Mouse (Mus musculus) forebrain, embryonic 11.5 days (tissue): Measurements from ENCODE around the gene Prlr. TPM values are rescaled to one million over a fixed set of nuclear protein-coding genes. Genes with fewer than 3 reads are reported as not detected.

Source experiments
- ATAC-seq: fragments of 200-750 bp; cut with Nextera tagmentation; replicated peaks from 2 replicates; pipeline ENCODE4 v1.8.0; 2017; ENCODE audit warnings: moderate TSS enrichment; ENCODE audit not compliant: low FRiP score
- DNase-seq: peaks from one replicate; pipeline ENCODE4 v3.0.0-alpha.2; 2017; ENCODE audit warnings: low spot score
- H3K27ac ChIP-seq: fragments of 300-500 bp; sonication (generic); 2 replicates; pipeline ENCODE4 v1.5.1; 2014; ENCODE audit warnings: low read depth, low read length
- H3K27me3 ChIP-seq: fragments of 300-500 bp; sonication (generic); 2 replicates; pipeline ENCODE4 v1.6.1; 2014; ENCODE audit warnings: mild to moderate bottlenecking, low read length, mixed read lengths; ENCODE audit not compliant: control insufficient read depth, insufficient read depth
- H3K36me3 ChIP-seq: fragments of 300-500 bp; sonication (generic); 2 replicates; pipeline ENCODE4 v1.6.1; 2014; ENCODE audit warnings: mild to moderate bottlenecking, low read length, moderate library complexity, mixed read lengths; ENCODE audit not compliant: control insufficient read depth, insufficient read depth
- H3K4me1 ChIP-seq: fragments of 300-500 bp; sonication (generic); replicated peaks from 2 replicates; pipeline ENCODE4 v1.6.1; 2014; ENCODE audit warnings: low read length, mixed read lengths; ENCODE audit not compliant: control insufficient read depth, insufficient read depth
- H3K4me2 ChIP-seq: fragments of 300-500 bp; sonication (generic); 2 replicates; pipeline ENCODE4 v1.6.1; 2014; ENCODE audit warnings: low read depth, mild to moderate bottlenecking, low read length, moderate library complexity, mixed read lengths; ENCODE audit not compliant: severe bottlenecking
- H3K4me3 ChIP-seq: fragments of 300-500 bp; sonication (generic); 2 replicates; pipeline ENCODE4 v1.5.1; 2014; ENCODE audit warnings: low read depth, low read length
- H3K9ac ChIP-seq: fragments of 300-500 bp; sonication (generic); 2 replicates; pipeline ENCODE4 v1.6.1; 2014; ENCODE audit warnings: low read length
- H3K9me3 ChIP-seq: fragments of 300-500 bp; sonication (generic); 2 replicates; pipeline ENCODE4 v1.6.1; 2016; ENCODE audit warnings: low read length, mixed read lengths; ENCODE audit not compliant: control insufficient read depth
- WGBS: fragments of 180-500 bp; shearing (Covaris S2); extraction: QIAGEN DNeasy Blood & Tissue Kit; methylation state at CpG from one replicate; pipeline ENCODE4 v1.1.7; 2014; 5-methylcytosine and 5-hydroxymethylcytosine counted together
- polyA plus RNA-seq: library from polyadenylated mRNA; unstranded; fragments of >200 nt; fragmentation: Nextera tagmentation; extraction: Ambion mirVana; gene quantifications from 2 replicates; pipeline ENCODE4 v1.2.1, GENCODE M21; 2014

The Prlr gene
- polyA plus RNA-seq, 1 experiment from 2014 or later: 0.24 TPM

DNA sequence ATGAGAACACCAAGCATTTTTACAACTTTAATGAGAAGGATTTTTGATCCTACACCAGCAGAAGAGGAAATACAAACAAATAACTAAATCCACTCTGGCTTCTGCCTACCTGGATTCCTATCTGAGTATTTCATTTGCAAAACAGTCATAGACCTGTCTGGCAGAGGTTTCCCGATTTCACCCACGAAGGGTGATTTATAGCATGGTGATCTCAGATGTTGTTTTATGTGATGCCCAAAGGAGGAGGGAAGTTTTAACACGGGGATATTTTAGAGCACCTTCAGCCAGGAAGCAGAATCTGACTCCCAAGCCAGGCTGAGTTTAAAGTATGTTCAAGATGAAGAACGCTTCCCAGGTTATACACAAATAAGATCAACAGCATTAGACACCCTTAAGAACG lies 134.8 kb downstream of the Prlr start:
- H3K9ac ChIP-seq: no peak overlapping the region
- H3K27me3 ChIP-seq: no peaks in the 10 kb centered on the region
- WGBS: 87% methylated on average over 5 of the region's 5 CpGs
- no peak overlapping the region for H3K4me2 ChIP-seq
- H3K27ac ChIP-seq: no peak overlapping the region
- DNase-seq (no peak), ATAC-seq (no peak)
- no peak overlapping the region for H3K4me3 ChIP-seq
- no peaks in the 10 kb centered on the region for H3K4me1 ChIP-seq
- H3K9me3 ChIP-seq: no peaks in the 10 kb centered on the region
- H3K36me3 ChIP-seq: no peaks in the 10 kb centered on the region

GRCm38 (mm10) chr15:10313522-10314455 lies 136.8 kb downstream of the Prlr start:
- ATAC-seq: no peak
- no peaks in the 10 kb centered on the region for H3K4me1 ChIP-seq
- WGBS: 61% methylated on average over 7 of the region's 7 CpGs

GRCm38 (mm10) chr15:10325080-10325479 lies 148.0 kb downstream of the Prlr start, which contains the start of gene Gm21973:
Gm21973 (plus strand) TSS chr15:10325380.
- 94% methylated on average over 2 of the region's 2 CpGs for WGBS
- H3K4me1 ChIP-seq: no peaks in the 10 kb centered on the region

More at GRCm38 (mm10) chr15:10313522-10314455, 136.8 kb downstream of the Prlr start:
- Histone ChIP-seq H3K9ac (no peak overlapping the region), H3K4me3 (no peak overlapping the region), H3K4me2 (no peak overlapping the region), H3K27ac (no peak overlapping the region), H3K9me3 (no peaks in the 10 kb centered on the region), H3K36me3 (no peaks in the 10 kb centered on the region), H3K27me3 (no peaks in the 10 kb centered on the region)
- no peak for DNase-seq

DNA sequence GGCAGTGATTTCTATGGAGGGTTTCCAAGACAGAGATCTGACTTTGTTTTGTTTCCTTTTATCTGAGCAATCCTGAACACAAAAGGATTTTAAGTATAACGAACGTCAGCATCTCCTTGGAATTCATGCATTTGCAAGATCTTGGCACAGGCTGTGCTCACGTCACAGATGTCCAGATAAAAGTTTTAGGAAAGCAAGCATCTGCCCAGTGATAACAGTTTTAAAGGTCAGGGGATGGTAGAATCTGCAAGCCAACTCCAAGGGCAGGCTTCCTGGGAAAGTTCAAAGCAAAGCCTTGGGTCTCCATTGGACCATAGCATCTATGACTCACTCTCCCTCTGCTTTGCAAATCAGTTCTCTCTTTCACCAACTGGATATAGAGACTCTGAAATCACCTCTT lies 153.6 kb downstream of the Prlr start:
- Histone ChIP-seq H3K27me3 (no peaks in the 10 kb centered on the region), H3K4me2 (no peak overlapping the region), H3K9ac (no peak overlapping the region), H3K4me3 (no peak overlapping the region), H3K27ac (no peak overlapping the region), H3K9me3 (no peaks in the 10 kb centered on the region), H3K4me1 (no peaks in the 10 kb centered on the region), H3K36me3 (no peaks in the 10 kb centered on the region)
- ATAC-seq (no peak), DNase-seq (no peak)
- WGBS: 72% methylated on average over 3 of the region's 3 CpGs

More at GRCm38 (mm10) chr15:10325080-10325479, 148.0 kb downstream of the Prlr start, which contains the start of gene Gm21973:
- no peak within 1 kb of the TSS for H3K27ac ChIP-seq
- H3K9ac ChIP-seq: no peak within 1 kb of the TSS
- H3K4me2 ChIP-seq: no peak within 1 kb of the TSS
- DNase-seq: no peak
- H3K4me3 ChIP-seq: no peak within 1 kb of the TSS
- no peaks in the 10 kb centered on the region for H3K36me3 ChIP-seq
- no peak for ATAC-seq
- no peaks in the 10 kb centered on the region for H3K9me3 ChIP-seq
- H3K27me3 ChIP-seq: no peaks in the 10 kb centered on the region

- DNase-seq (no peak), ATAC-seq (no peak)
- H3K4me2 ChIP-seq: no peak overlapping the region
- H3K9me3 ChIP-seq: no peaks in the 10 kb centered on the region
- H3K27me3 ChIP-seq: no peaks in the 10 kb centered on the region
- H3K9ac ChIP-seq: no peak overlapping the region
- H3K4me3 ChIP-seq: no peak overlapping the region
- no peak overlapping the region for H3K27ac ChIP-seq
- H3K36me3 ChIP-seq: no peaks in the 10 kb centered on the region
- no peaks in the 10 kb centered on the region for H3K4me1 ChIP-seq
- 94% methylated on average over 1 of the region's 1 CpGs for WGBS
Observed at GRCm38 (mm10) chr15:10332566-10332965, 155.5 kb downstream of the Prlr start.

DNA sequence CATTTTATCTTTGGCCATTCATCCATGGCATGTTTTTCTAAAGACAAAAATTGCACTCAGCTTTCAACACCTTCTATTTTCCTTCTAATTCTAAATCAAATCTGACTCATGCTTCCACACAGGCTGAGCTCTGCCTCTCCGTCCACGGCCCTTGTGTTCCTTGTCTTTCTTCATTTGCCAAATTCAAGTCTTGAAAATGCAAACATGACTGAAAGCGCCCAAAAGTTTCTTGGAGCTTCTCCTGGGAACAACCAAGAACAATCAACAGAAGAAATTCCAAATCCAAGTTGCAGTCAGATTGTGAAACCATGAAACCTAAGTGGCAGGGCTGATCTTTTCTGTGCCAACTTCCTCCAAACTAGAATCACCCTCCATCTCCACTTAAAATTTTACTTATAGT lies 161.6 kb downstream of the Prlr start:
- Histone ChIP-seq H3K4me1 (no peaks in the 10 kb centered on the region), H3K36me3 (no peaks in the 10 kb centered on the region), H3K4me2 (no peak overlapping the region), H3K9ac (no peak overlapping the region), H3K4me3 (no peak overlapping the region), H3K27me3 (no peaks in the 10 kb centered on the region), H3K27ac (no peak overlapping the region), H3K9me3 (no peaks in the 10 kb centered on the region)
- WGBS: 82% methylated on average over 3 of the region's 3 CpGs
- ATAC-seq: no peak
- no peak for DNase-seq

GRCm38 (mm10) chr15:10347044-10347443 lies 170.0 kb downstream of the Prlr start:
- Histone ChIP-seq H3K36me3 (no peaks in the 10 kb centered on the region), H3K9ac (no peak overlapping the region), H3K4me3 (no peak overlapping the region), H3K27me3 (no peaks in the 10 kb centered on the region), H3K4me2 (no peak overlapping the region), H3K27ac (no peak overlapping the region), H3K9me3 (no peaks in the 10 kb centered on the region), H3K4me1 (no peaks in the 10 kb centered on the region)
- DNase-seq (no peak), ATAC-seq (no peak)
- 88% methylated on average over 6 of the region's 6 CpGs for WGBS

GRCm38 (mm10) chr15:10358039-10358948 lies 181.3 kb downstream of the Prlr start, which contains the start of gene Agxt2:
Agxt2 (plus strand) TSS chr15:10358532.
- Histone ChIP-seq H3K9me3 (no peaks in the 10 kb centered on the region), H3K4me3 (no peak within 1 kb of the TSS), H3K36me3 (no peaks in the 10 kb centered on the region), H3K27me3 (no peaks in the 10 kb centered on the region), H3K4me2 (no peak within 1 kb of the TSS), H3K27ac (no peak within 1 kb of the TSS), H3K4me1 (no peaks in the 10 kb centered on the region), H3K9ac (no peak within 1 kb of the TSS)
- ATAC-seq: no peak
- DNase-seq: no peak
- 83% methylated on average over 9 of the region's 9 CpGs for WGBS
